Mouse (Mus musculus) CD4-positive, CD25-positive, alpha-beta regulatory T cell, adult 9 weeks (primary cell): ENCODE data around the gene Tgm5. TPM values are rescaled to one million over a fixed set of nuclear protein-coding genes. Genes with fewer than 3 reads are reported as not detected.

Experiments
- polyA plus RNA-seq: library from polyadenylated mRNA; unstranded; fragments of 100-300 nt; shearing (Covaris generic); gene quantifications from one replicate; pipeline ENCODE4 v1.2.1, GENCODE M21; 2017

Tgm5 gene
- not detected for polyA plus RNA-seq

DNA sequence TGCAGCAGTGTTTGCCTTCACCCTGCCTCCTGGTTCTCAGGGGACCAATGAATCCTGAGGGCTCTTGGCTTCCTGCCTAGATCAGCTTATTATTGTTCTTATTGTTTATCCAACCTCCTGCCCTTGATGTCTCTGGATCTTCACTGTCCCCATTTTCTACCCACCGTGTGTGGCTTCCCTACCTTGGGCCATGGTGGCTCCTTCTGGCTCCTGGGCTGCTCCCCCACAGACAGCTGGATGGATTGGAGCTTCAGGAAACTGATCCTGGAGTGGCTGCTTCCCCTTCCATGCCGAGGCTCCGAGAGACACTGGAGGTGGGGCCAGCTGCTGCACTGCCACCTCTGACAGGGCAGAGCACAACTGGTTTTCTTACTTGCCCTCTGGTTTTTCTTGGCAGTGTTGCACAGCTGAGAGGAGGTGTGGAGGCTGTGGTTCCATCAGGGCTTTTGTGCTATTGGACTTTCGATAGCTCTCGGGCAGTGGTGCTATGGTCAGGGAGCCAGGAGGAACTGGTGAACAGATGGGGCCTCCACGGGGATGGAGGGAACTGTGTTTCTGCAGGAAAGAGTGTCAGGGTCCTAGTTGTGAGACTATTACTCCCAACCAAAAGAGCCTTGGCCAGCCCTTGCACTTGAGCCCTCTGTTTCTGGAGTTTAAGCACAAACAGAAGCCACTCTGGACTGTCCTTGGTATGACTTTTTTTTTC, at the start of gene Tgm5:
Tgm5 (minus strand) TSS at position 362 of the 706 bp plus-strand sequence.

DNA sequence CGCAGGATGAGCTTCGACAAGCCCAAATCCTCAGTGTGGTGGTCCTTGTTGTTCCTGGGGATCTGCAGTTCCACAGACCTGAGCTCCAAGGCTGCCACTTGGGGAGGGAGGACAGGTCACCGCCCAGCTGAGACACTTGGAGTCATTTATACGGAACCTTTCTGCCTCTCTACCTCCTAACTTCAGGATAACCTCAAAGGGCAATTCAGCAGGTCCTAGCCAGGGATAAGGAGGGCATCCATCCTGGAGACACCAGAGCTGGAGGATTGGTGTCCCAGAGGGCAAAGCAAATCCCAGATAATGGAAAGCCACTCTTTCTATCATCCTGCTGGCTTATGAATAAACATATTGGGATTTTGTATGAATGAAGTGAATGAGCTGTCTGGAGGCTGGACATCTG, 24.1 kb upstream of the Tgm5 start, which contains the start of gene Tgm7:
Tgm7 (minus strand) TSS at position 101 of the 400 bp plus-strand sequence.

DNA sequence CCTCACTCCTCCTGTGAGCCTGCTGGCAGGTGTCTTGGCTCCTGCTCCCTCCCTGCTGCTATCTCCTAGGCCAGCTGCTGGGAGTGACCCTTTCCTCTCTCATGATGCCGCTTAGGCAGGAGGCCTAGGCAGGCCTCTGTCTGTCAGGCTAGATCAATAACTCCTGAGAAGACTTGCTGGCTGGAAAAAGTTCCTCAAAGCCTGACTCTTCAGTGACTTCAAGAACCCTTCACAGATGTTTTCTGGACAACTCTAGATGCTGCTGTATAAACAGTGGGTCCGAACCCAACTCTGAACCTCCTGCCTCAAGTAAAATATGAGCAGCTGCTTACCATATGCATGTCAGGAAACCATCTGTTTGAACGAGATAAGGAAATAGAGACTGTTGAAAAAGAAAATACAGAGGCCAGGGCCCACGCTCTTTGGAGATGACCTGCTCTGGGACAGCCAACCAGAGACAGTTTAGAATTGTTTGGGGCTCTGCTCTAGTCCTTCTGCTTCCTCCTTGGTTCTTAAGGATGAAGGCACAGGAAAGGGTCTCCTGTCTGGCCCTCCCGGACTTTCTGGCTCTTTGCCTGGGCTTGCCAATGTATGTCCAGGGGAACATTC, 48.8 kb downstream of the Tgm5 start, which contains the start of gene Epb42:
Epb42 (minus strand) TSS at position 340 of the 609 bp plus-strand sequence.

DNA sequence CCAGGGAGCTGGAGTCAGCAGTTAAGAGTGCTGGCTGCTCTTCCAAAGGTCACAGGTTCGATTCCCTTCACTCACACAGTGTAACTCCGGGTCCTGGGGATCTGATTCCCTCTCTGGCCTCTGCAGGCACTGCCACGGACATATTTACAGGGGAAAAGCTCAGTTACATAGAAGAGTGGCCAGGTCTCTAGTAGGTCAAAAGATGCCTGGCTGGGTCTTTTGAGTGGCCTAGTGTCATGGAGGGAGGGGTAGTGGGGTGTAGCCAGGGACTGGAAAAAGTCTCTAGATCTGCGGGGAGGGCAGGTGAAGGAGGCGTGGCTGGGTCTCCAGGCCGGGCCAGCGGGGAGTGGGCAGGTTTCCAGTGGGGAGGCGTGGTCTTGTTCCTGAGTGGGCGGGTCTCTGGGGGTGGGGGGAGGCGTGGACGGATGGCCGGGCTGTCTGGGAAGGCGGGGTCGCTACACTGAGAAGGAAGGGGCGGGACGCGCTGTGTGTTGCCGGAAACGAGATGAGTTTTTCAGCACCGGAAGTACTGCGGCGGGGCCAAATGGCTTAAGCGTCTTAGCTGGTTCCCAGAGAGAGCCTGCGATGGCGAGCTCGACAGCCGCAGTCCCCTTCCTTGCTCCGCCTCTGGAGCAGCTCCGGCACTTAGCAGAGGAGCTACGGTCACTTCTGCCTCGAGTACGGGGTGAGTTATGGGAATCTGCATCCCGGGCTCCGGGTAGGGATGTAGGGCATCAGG, 77.5 kb downstream of the Tgm5 start, which contains the start of gene Ccndbp1:
Ccndbp1 (plus strand) TSS at position 479 of the 739 bp plus-strand sequence.

Other genes starting within 250 kb of the Tgm5 start
- gene Cdan1, start 235.7 kb downstream of the Tgm5 start, polyA plus RNA-seq: 3.6 TPM
- gene Ttbk2, start 235.2 kb downstream of the Tgm5 start, polyA plus RNA-seq: 0.79 TPM
- 71.7 TPM for gene Ubr1, start 115.1 kb downstream of the Tgm5 start, polyA plus RNA-seq
- gene Tmem62, start 108.8 kb downstream of the Tgm5 start, polyA plus RNA-seq: 10.2 TPM
- gene Ccndbp1, start 77.4 kb downstream of the Tgm5 start, polyA plus RNA-seq: 176 TPM
- gene Epb42, start 48.8 kb downstream of the Tgm5 start, polyA plus RNA-seq: 0.06 TPM
- not detected for gene Tgm7, start 24.0 kb upstream of the Tgm5 start, polyA plus RNA-seq
- gene Adal, start 54.6 kb upstream of the Tgm5 start, polyA plus RNA-seq: 16.5 TPM
- gene Lcmt2, start 54.8 kb upstream of the Tgm5 start, polyA plus RNA-seq: 11.4 TPM
- 108 TPM for gene Tubgcp4, start 84.8 kb upstream of the Tgm5 start, polyA plus RNA-seq
- gene Zscan29, start 85.3 kb upstream of the Tgm5 start, polyA plus RNA-seq: 75.9 TPM
- 79.0 TPM for gene Trp53bp1, start 185.6 kb upstream of the Tgm5 start, polyA plus RNA-seq
- 0.06 TPM for gene Map1a, start 203.8 kb upstream of the Tgm5 start, polyA plus RNA-seq